Mouse (Mus musculus): Measurements from ENCODE around the gene Klk1b22. TPM values are rescaled to one million over a fixed set of nuclear protein-coding genes. Genes with fewer than 3 reads are reported as not detected.

Klk1b22 gene
- polyA plus RNA-seq (2012; rRNA removed), result 1.5 TPM in 1 of 2 replicates, not detected in the other

GRCm38 (mm10) chr7:44112373-44112772, at the start of gene Klk1b22:
Gene Klk1b22, plus strand, starts transcription at chr7:44112673.

GRCm38 (mm10) chr7:44102028-44102427, 10.4 kb upstream of the Klk1b22 start, which contains the start of gene Klk1b21:
Gene Klk1b21, plus strand, starts transcription at chr7:44102328.

GRCm38 (mm10) chr7:44136467-44136866, 24.0 kb downstream of the Klk1b22 start, which contains the start of gene Klk1b16:
Gene Klk1b16, plus strand, starts transcription at chr7:44136767.

Other genes starting within 250 kb of the Klk1b22 start
- 0.16 TPM in 1 of 2 replicates, not detected in the other for gene Klk4, start 231.5 kb upstream of the Klk1b22 start, polyA plus RNA-seq (2012; rRNA removed)
- gene Klk15, start 178.9 kb upstream of the Klk1b22 start, polyA plus RNA-seq (2012; rRNA removed), result 0.59 and 0.73 TPM in 2 replicates
- gene Klk1b8, start 162.0 kb upstream of the Klk1b22 start, polyA plus RNA-seq (2012; rRNA removed), result not detected in 2 replicates
- gene Klk1b1, start 145.9 kb upstream of the Klk1b22 start, polyA plus RNA-seq (2012; rRNA removed), result not detected in 2 replicates
- not detected in 2 replicates for gene Klk1b9, start 136.6 kb upstream of the Klk1b22 start, polyA plus RNA-seq (2012; rRNA removed)
- gene Klk1b11, start 116.8 kb upstream of the Klk1b22 start, polyA plus RNA-seq (2012; rRNA removed), result 0.35 and 1.4 TPM in 2 replicates
- not detected in 2 replicates for gene Klk1b26, start 100.5 kb upstream of the Klk1b22 start, polyA plus RNA-seq (2012; rRNA removed)
- 1.3 and 2.2 TPM in 2 replicates for gene Klk1b27, start 60.4 kb upstream of the Klk1b22 start, polyA plus RNA-seq (2012; rRNA removed)
- gene Klk1b21, start 10.3 kb upstream of the Klk1b22 start, polyA plus RNA-seq (2012; rRNA removed), result 10.8 and 17.1 TPM in 2 replicates
- gene Klk1b16, start 24.1 kb downstream of the Klk1b22 start, polyA plus RNA-seq (2012; rRNA removed), result not detected in 2 replicates
- gene Klk1b24, start 75.6 kb downstream of the Klk1b22 start, polyA plus RNA-seq (2012; rRNA removed), result 4.4 and 5.6 TPM in 2 replicates
- gene Klk1b3, start 85.5 kb downstream of the Klk1b22 start, polyA plus RNA-seq (2012; rRNA removed), result not detected in 2 replicates
- not detected in 2 replicates for gene Klk1b4, start 94.8 kb downstream of the Klk1b22 start, polyA plus RNA-seq (2012; rRNA removed)
- 0.15 and 0.29 TPM in 2 replicates for gene Klk1b5, start 103.3 kb downstream of the Klk1b22 start, polyA plus RNA-seq (2012; rRNA removed)
- 10.3 and 15.0 TPM in 2 replicates for gene Klk1, start 112.7 kb downstream of the Klk1b22 start, polyA plus RNA-seq (2012; rRNA removed)
- not detected in 2 replicates for gene Gm36864, start 123.5 kb downstream of the Klk1b22 start, polyA plus RNA-seq (2012; rRNA removed)
- 1.7 and 1.9 TPM in 2 replicates for gene 1700028J19Rik, start 134.0 kb downstream of the Klk1b22 start, polyA plus RNA-seq (2012; rRNA removed)
- gene 2410002F23Rik, start 134.0 kb downstream of the Klk1b22 start, polyA plus RNA-seq (2012; rRNA removed), result 302 and 308 TPM in 2 replicates
- 0.14 and 0.29 TPM in 2 replicates for gene Acp4, start 144.7 kb downstream of the Klk1b22 start, polyA plus RNA-seq (2012; rRNA removed)
- not detected in 2 replicates for gene Gm15517, start 148.8 kb downstream of the Klk1b22 start, polyA plus RNA-seq (2012; rRNA removed)
- gene Clec11a, start 194.2 kb downstream of the Klk1b22 start, polyA plus RNA-seq (2012; rRNA removed), result 17.9 and 24.7 TPM in 2 replicates
- 1.6 and 1.7 TPM in 2 replicates for gene Shank1, start 197.6 kb downstream of the Klk1b22 start, polyA plus RNA-seq (2012; rRNA removed)

Measured in ovary, adult 2 months (tissue).